ENCODE assay signal across 15 mouse cellular contexts in genomic region chr16:11430520-11430919, GRCm38 (mm10).
"Had no signal": no experiment of that assay in that cellular context is flagged by ENCODE, and none has a peak within 500 bp of the region (broad histone marks: within the 10 kb centered on the region; RNA-seq: fewer than 3 reads in every experiment).

No protein-coding gene starts in this region.

- H3K36me3 ChIP-seq: liver, embryonic 15.5 days; midbrain, embryonic 10.5 days; midbrain, embryonic 12.5 days had no signal

- H3K9ac ChIP-seq: liver, embryonic 15.5 days; liver, postnatal 0 days; lung, embryonic 14.5 days; midbrain, embryonic 12.5 days; neural tube, embryonic 12.5 days had no signal

- H3K4me1 ChIP-seq: liver, embryonic 15.5 days; midbrain, embryonic 10.5 days; midbrain, embryonic 12.5 days; neural tube, embryonic 12.5 days had no signal

- H3K9me3 ChIP-seq: liver, embryonic 15.5 days; midbrain, embryonic 10.5 days; midbrain, embryonic 12.5 days; neural tube, embryonic 12.5 days had no signal

- H3K27ac ChIP-seq: liver, embryonic 15.5 days; midbrain, embryonic 10.5 days; midbrain, embryonic 12.5 days; neural tube, embryonic 12.5 days had no signal

- H3K4me2 ChIP-seq: liver, embryonic 15.5 days; lung, embryonic 14.5 days; midbrain, embryonic 12.5 days; neural tube, embryonic 12.5 days had no signal

- ATAC-seq: liver, postnatal 0 days had no signal

- DNase-seq: liver, postnatal 0 days; lung, embryonic 14.5 days; lung, postnatal 10 days; lung, postnatal 4 days; midbrain, embryonic 14.5 days; right cerebral cortex, postnatal 14 days; right cerebral cortex, postnatal 4 days; spleen, adult 18-20 months; thymus, adult 18-20 months; thymus, postnatal 14 days; thymus, postnatal 36 days had no signal

- H3K4me3 ChIP-seq: liver, embryonic 15.5 days; midbrain, embryonic 10.5 days; midbrain, embryonic 12.5 days; neural tube, embryonic 12.5 days had no signal

- H3K27me3 ChIP-seq: liver, embryonic 15.5 days; midbrain, embryonic 12.5 days; neural tube, embryonic 12.5 days had no signal
